Mouse (Mus musculus) embryonic facial prominence, embryonic 10.5 days (tissue): ENCODE data around the gene Rbm28. TPM values are rescaled to one million over a fixed set of nuclear protein-coding genes. Genes with fewer than 3 reads are reported as not detected.

Experiments used
- DNase-seq: peaks from one replicate; pipeline ENCODE4 v3.0.0-alpha.2; 2017; ENCODE audit warnings: low spot score
- H3K27ac ChIP-seq: fragments of 300-500 bp; sonication (generic); replicated peaks from 2 replicates; pipeline ENCODE4 v1.5.1; 2016; ENCODE audit warnings: mild to moderate bottlenecking
- H3K27me3 ChIP-seq: fragments of 300-500 bp; sonication (generic); replicated peaks from 2 replicates; pipeline ENCODE4 v1.6.1; 2016; ENCODE audit warnings: low read depth, mild to moderate bottlenecking; ENCODE audit not compliant: poor library complexity, severe bottlenecking
- H3K36me3 ChIP-seq: fragments of 300-500 bp; sonication (generic); replicated peaks from 2 replicates; pipeline ENCODE4 v1.6.1; 2016; ENCODE audit warnings: mild to moderate bottlenecking, moderate library complexity
- H3K4me1 ChIP-seq: fragments of 300-500 bp; sonication (generic); 2 replicates; pipeline ENCODE4 v1.6.1; 2016
- H3K4me3 ChIP-seq: fragments of 300-500 bp; sonication (generic); 2 replicates; pipeline ENCODE4 v1.5.1; 2016; ENCODE audit warnings: mild to moderate bottlenecking, moderate library complexity
- H3K9me3 ChIP-seq: fragments of 300-500 bp; sonication (generic); 2 replicates; pipeline ENCODE4 v1.6.1; 2016; ENCODE audit warnings: mild to moderate bottlenecking
- WGBS: fragments of 180-500 bp; shearing (Covaris S2); methylation state at CpG from one replicate; pipeline ENCODE4 v1.1.7; 2016; 5-methylcytosine and 5-hydroxymethylcytosine counted together
- polyA plus RNA-seq: library from polyadenylated mRNA; unstranded; fragments of >200 nt; fragmentation: Nextera tagmentation; extraction: Ambion mirVana; gene quantifications from 2 replicates; pipeline ENCODE4 v1.2.1, GENCODE M21; 2016

Rbm28 gene
- polyA plus RNA-seq, 1 experiment from 2014 or later, result 53.9 TPM

DNA sequence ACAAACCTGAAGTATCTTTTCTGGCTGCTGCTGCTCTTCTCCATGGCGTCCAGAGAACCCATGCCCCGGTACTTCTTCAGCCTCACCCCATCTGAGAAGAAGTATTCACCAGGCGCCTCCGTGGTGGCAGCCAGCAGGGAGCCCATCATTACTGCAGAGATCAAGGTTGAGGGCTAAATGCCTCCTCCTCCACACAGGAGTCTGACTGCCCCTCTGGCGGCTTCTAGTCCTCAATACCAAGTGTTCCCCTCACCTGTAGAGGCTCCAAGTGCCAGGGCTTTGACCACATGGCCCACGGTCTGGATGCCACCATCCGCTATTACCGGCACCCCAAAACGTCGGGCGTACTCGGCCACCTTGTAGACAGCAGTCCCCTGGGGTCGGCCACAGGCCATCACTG, 38.3 kb upstream of the Rbm28 start:
- DNase-seq, result no peak
- Histone ChIP-seq H3K36me3 (peaks cover 65% of the 10 kb centered on the region), H3K4me3 (no peak overlapping the region), H3K27ac (no peak overlapping the region), H3K4me1 (peaks cover 14% of the 10 kb centered on the region), H3K9me3 (no peaks in the 10 kb centered on the region), H3K27me3 (peaks cover 27% of the 10 kb centered on the region)
- WGBS, result 90% methylated on average over 13 of the region's 13 CpGs

GRCm38 (mm10) chr6:29201988-29202387, 37.2 kb upstream of the Rbm28 start:
- Histone ChIP-seq H3K36me3 (peaks cover 62% of the 10 kb centered on the region), H3K27me3 (peaks cover 38% of the 10 kb centered on the region), H3K27ac (no peak overlapping the region), H3K4me3 (no peak overlapping the region), H3K4me1 (peaks cover 17% of the 10 kb centered on the region), H3K9me3 (no peaks in the 10 kb centered on the region)
- 83% methylated on average over 8 of the region's 8 CpGs for WGBS
- no peak for DNase-seq

GRCm38 (mm10) chr6:29201341-29201740, 36.5 kb upstream of the Rbm28 start:
- Histone ChIP-seq H3K27ac (no peak overlapping the region), H3K4me3 (no peak overlapping the region), H3K9me3 (no peaks in the 10 kb centered on the region), H3K36me3 (peaks cover 57% of the 10 kb centered on the region), H3K4me1 (peaks cover 17% of the 10 kb centered on the region), H3K27me3 (peaks cover 43% of the 10 kb centered on the region)
- WGBS, result 89% methylated on average over 5 of the region's 5 CpGs
- DNase-seq, result no peak

DNA sequence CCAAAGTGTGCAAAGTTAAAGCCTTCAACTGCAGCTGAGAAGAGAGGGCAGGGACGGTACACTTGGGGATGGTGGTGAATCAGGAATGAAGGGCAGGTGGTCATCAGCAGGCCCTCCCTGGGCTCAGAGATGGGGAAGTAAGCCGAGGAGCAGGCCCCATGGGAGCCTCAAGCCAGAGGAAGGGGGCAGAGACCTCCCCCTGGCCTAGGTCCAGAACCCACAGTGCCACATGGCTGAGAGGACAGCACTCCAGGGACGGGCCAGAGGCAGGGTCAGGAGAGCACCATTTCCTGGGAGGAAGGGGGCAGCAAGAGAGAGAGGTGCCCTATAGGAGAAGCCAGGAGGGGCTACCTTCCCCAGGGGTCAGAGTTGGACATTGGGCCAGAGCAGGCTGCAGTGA, 35.7 kb upstream of the Rbm28 start:
- 60% methylated on average over 3 of the region's 3 CpGs for WGBS
- H3K4me3 ChIP-seq, result no peak overlapping the region
- peaks cover 25% of the 10 kb centered on the region for H3K4me1 ChIP-seq
- DNase-seq, result no peak
- no peaks in the 10 kb centered on the region for H3K9me3 ChIP-seq
- peaks cover 49% of the 10 kb centered on the region for H3K36me3 ChIP-seq
- peaks cover 51% of the 10 kb centered on the region for H3K27me3 ChIP-seq
- H3K27ac ChIP-seq, result no peak overlapping the region

- Histone ChIP-seq H3K36me3 (peaks cover 42% of the 10 kb centered on the region), H3K27ac (0 out of 2 replicates have a peak overlapping the region, but pooled peaks have one; percentile 3), H3K4me3 (peak overlapping the region; percentile 51), H3K27me3 (peaks cover 52% of the 10 kb centered on the region), H3K9me3 (no peaks in the 10 kb centered on the region), H3K4me1 (peaks cover 35% of the 10 kb centered on the region)
- DNase-seq, result no peak
- WGBS, result 47% methylated on average over 8 of the region's 8 CpGs
These were observed 34.5 kb upstream of the Rbm28 start for GRCm38 (mm10) chr6:29199223-29199855.

DNA sequence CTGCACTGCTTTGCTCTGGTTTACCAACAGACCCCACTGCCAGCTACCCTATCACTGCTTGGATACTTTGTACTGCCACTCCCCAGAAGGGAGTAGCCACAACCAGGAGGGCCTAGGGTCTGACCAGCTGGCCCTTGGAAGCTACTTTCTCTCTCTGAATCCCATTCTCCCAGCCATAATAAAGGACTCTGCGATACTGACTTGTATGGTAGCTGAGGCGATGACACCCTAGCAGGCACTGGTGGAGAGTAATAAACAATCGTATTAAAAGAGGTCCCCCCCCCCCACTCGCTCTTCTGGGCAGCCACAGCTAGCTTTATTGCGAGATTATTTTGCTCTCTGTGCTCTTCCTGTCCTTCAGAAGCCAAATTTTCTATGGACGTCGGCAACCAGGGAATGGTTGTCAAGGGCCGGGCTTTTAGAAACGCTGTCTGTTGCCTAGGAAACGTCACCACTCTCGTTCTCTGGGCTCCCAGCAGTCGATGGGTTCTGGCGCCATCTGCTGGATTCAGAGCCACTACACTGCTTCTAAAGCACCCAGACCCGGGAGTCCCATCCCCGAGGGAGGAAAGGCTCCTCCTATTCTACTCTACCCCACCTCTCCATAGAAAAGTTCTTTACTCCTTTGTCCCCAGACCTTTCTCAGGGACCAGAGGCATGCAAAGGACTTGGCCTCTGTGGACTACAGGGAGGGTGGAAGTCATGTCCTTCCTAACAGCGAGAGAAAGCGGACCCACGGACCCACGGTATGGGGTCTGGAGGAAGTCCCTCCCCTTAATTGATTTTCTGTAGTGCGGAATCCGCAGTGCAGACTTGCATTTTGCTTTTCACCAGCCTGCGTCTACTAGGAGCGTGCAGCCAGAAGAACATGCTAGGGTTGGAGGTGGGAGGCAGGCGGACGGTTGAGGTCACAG, 33.8 kb upstream of the Rbm28 start:
- H3K9me3 ChIP-seq, result no peaks in the 10 kb centered on the region
- H3K4me1 ChIP-seq, result peaks cover 40% of the 10 kb centered on the region
- peak overlapping the region; percentile 51 for H3K4me3 ChIP-seq
- WGBS, result 16% methylated on average over 25 of the region's 25 CpGs
- DNase-seq, result peak; percentile 90
- H3K36me3 ChIP-seq, result peaks cover 34% of the 10 kb centered on the region
- peaks cover 56% of the 10 kb centered on the region for H3K27me3 ChIP-seq
- peak overlapping the region; percentile 36; the same call in 1 of the 2 replicates for H3K27ac ChIP-seq

GRCm38 (mm10) chr6:29195846-29196698, 31.3 kb upstream of the Rbm28 start:
- no peaks in the 10 kb centered on the region for H3K9me3 ChIP-seq
- peaks cover 40% of the 10 kb centered on the region for H3K4me1 ChIP-seq
- peaks cover 70% of the 10 kb centered on the region for H3K27me3 ChIP-seq
- no peak overlapping the region for H3K4me3 ChIP-seq
- 73% methylated on average over 5 of the region's 5 CpGs for WGBS
- H3K27ac ChIP-seq, result peak overlapping the region; percentile 48; the same call in 1 of the 2 replicates
- H3K36me3 ChIP-seq, result peaks cover 10% of the 10 kb centered on the region
- DNase-seq, result peak; percentile 17

GRCm38 (mm10) chr6:29195146-29195545, 30.3 kb upstream of the Rbm28 start:
- Histone ChIP-seq H3K4me3 (no peak overlapping the region), H3K27me3 (peaks cover 61% of the 10 kb centered on the region), H3K4me1 (peaks cover 40% of the 10 kb centered on the region), H3K27ac (peak overlapping the region; percentile 0; the same call in 1 of the 2 replicates), H3K36me3 (peaks cover under 1% of the 10 kb centered on the region; the same call in 1 of the 2 replicates), H3K9me3 (no peaks in the 10 kb centered on the region)
- DNase-seq, result peak; percentile 11
- 65% methylated on average over 5 of the region's 5 CpGs for WGBS

GRCm38 (mm10) chr6:29193961-29194750, 29.4 kb upstream of the Rbm28 start:
- Histone ChIP-seq H3K4me3 (no peak overlapping the region), H3K27ac (no peak overlapping the region; the same call in 1 of the 2 replicates), H3K9me3 (no peaks in the 10 kb centered on the region), H3K27me3 (peaks cover 51% of the 10 kb centered on the region), H3K36me3 (no peaks in the 10 kb centered on the region), H3K4me1 (peaks cover 37% of the 10 kb centered on the region)
- WGBS, result 67% methylated on average over 15 of the region's 15 CpGs
- DNase-seq, result peak; percentile 48

GRCm38 (mm10) chr6:29187936-29188335, 23.1 kb upstream of the Rbm28 start:
- H3K4me1 ChIP-seq, result no peaks in the 10 kb centered on the region
- peak; percentile 1 for DNase-seq
- no peak overlapping the region for H3K27ac ChIP-seq
- no peaks in the 10 kb centered on the region for H3K36me3 ChIP-seq
- H3K9me3 ChIP-seq, result no peaks in the 10 kb centered on the region
- 75% methylated on average over 1 of the region's 1 CpGs for WGBS
- no peak overlapping the region for H3K4me3 ChIP-seq
- H3K27me3 ChIP-seq, result peaks cover 10% of the 10 kb centered on the region; the same call in 1 of the 2 replicates

DNA sequence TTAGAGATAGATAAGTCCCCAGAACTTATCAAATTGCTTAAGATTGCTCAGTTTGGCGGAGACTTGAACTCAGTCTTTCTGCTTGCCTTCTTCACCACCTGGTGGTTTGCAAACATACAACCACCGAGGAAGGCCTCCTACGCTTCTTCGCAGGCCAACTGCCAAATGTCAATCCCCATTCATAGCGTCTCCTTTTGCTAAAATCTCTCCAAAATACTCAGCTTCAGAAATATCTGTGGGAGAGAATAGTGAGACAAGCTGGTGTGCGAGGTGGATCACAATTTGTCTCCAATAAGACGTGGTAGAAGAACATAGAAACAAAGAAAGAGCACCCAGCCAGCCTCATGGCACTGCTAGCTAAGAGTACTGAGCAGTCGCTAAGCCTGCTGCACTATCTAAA, 15.0 kb upstream of the Rbm28 start:
- Histone ChIP-seq H3K9me3 (no peaks in the 10 kb centered on the region), H3K27ac (no peak overlapping the region), H3K4me1 (peaks cover 42% of the 10 kb centered on the region), H3K4me3 (peak overlapping the region; percentile 69), H3K36me3 (no peaks in the 10 kb centered on the region), H3K27me3 (peaks cover 80% of the 10 kb centered on the region)
- DNase-seq, result no peak
- 46% methylated on average over 8 of the region's 8 CpGs for WGBS
